In genomic region chr7:96026781-96027418, GRCm38 (mm10) we compare ENCODE assay signal across 24 mouse cellular contexts.
"Had no signal": no experiment of that assay in that cellular context is flagged by ENCODE, and none has a peak within 500 bp of the region (broad histone marks: within the 10 kb centered on the region; RNA-seq: fewer than 3 reads in every experiment).

No protein-coding gene starts in this region.

- H3K36me3 ChIP-seq: heart, embryonic 10.5 days; heart, embryonic 12.5 days; hindbrain, embryonic 10.5 days; hindbrain, embryonic 12.5 days; intestine, embryonic 15.5 days; limb, embryonic 10.5 days; limb, embryonic 12.5 days had no signal

- H3K9me3 ChIP-seq: heart, embryonic 10.5 days; heart, embryonic 12.5 days; hindbrain, embryonic 10.5 days; hindbrain, embryonic 12.5 days; intestine, embryonic 15.5 days; limb, embryonic 10.5 days; limb, embryonic 12.5 days had no signal

- H3K9ac ChIP-seq: heart, embryonic 12.5 days; hindbrain, embryonic 12.5 days; hindbrain, embryonic 14.5 days; intestine, embryonic 15.5 days; limb, embryonic 12.5 days had no signal

- H3K4me3 ChIP-seq: gastrocnemius, adult 2 months; heart, embryonic 10.5 days; heart, embryonic 12.5 days; hindbrain, embryonic 10.5 days; hindbrain, embryonic 12.5 days; intestine, embryonic 15.5 days; layer of hippocampus, adult 2 months; left cerebral cortex, adult 2 months; limb, embryonic 10.5 days; limb, embryonic 12.5 days had no signal

- H3K27me3 ChIP-seq: heart, embryonic 12.5 days; hindbrain, embryonic 12.5 days; intestine, embryonic 15.5 days; limb, embryonic 12.5 days had no signal

- H3K4me1 ChIP-seq: heart, embryonic 10.5 days; heart, embryonic 12.5 days; hindbrain, embryonic 10.5 days; hindbrain, embryonic 12.5 days; intestine, embryonic 15.5 days; limb, embryonic 10.5 days; limb, embryonic 12.5 days had no signal

- DNase-seq: gastrocnemius, adult 2 months; gastrocnemius, postnatal 10 days; gastrocnemius, postnatal 25 days; heart, adult 18-20 months; heart, postnatal 10 days; heart, postnatal 4 days; kidney, adult 18-20 months; kidney, adult 8-10 months; kidney, postnatal 10 days; kidney, postnatal 25 days; kidney, postnatal 4 days had no signal

- H3K4me2 ChIP-seq: heart, embryonic 12.5 days; hindbrain, embryonic 12.5 days; hindbrain, embryonic 14.5 days; intestine, embryonic 15.5 days; limb, embryonic 12.5 days had no signal

- ATAC-seq: hindbrain, embryonic 16.5 days; inflammation-experienced regulatory T-cells, adult 6 months; intestine, embryonic 15.5 days; intestine, postnatal 0 days had no signal

- H3K27ac ChIP-seq: gastrocnemius, adult 2 months; heart, embryonic 10.5 days; hindbrain, embryonic 10.5 days; hindbrain, embryonic 12.5 days; hindbrain, embryonic 14.5 days; intestine, embryonic 15.5 days; layer of hippocampus, adult 2 months; left cerebral cortex, adult 2 months; limb, embryonic 10.5 days; limb, embryonic 12.5 days had no signal
